Mouse (Mus musculus) heart, postnatal 0 days (tissue): ENCODE measurements at regions not wholly inside any gene's neighbourhood (a gene's known extent, or its start where the extent isn't known, plus 50 kb on each side); places are given as distances from the start of the nearest gene placed in this dataset.

Experiments
- ATAC-seq: fragments of 200-750 bp; cut with Nextera tagmentation; 2 replicates; pipeline ENCODE4 v1.8.0; 2017; ENCODE audit warnings: low read depth, moderate number of reproducible peaks, moderate library complexity; ENCODE audit not compliant: insufficient read depth
- DNase-seq: peaks from one replicate; pipeline ENCODE4 v3.0.0-alpha.2; 2016; ENCODE audit warnings: low spot score
- H3K27ac ChIP-seq: fragments of 300-500 bp; sonication (generic); 2 replicates; pipeline ENCODE4 v1.5.1; 2014; ENCODE audit warnings: low read depth, mild to moderate bottlenecking
- H3K27me3 ChIP-seq: fragments of 300-500 bp; sonication (generic); 2 replicates; pipeline ENCODE4 v1.6.1; 2014; ENCODE audit warnings: low read length, mixed read lengths; ENCODE audit not compliant: control insufficient read depth, insufficient read depth
- H3K36me3 ChIP-seq: fragments of 300-500 bp; sonication (generic); replicated peaks from 2 replicates; pipeline ENCODE4 v1.6.1; 2014; ENCODE audit warnings: low read length, mixed read lengths; ENCODE audit not compliant: control insufficient read depth, insufficient read depth
- H3K4me1 ChIP-seq: fragments of 300-500 bp; sonication (generic); 2 replicates; pipeline ENCODE4 v1.6.1; 2014; ENCODE audit warnings: antibody characterized with exemption; ENCODE audit not compliant: control insufficient read depth, insufficient read depth
- H3K4me2 ChIP-seq: fragments of 300-500 bp; sonication (generic); 2 replicates; pipeline ENCODE4 v1.6.1; 2014; ENCODE audit warnings: low read depth, mild to moderate bottlenecking, low read length, moderate library complexity
- H3K4me3 ChIP-seq: fragments of 300-500 bp; sonication (generic); 2 replicates; pipeline ENCODE4 v1.5.1; 2014; ENCODE audit warnings: low read depth, low read length
- H3K9ac ChIP-seq: fragments of 300-500 bp; sonication (generic); replicated peaks from 2 replicates; pipeline ENCODE4 v1.6.1; 2014; ENCODE audit warnings: low read depth, low read length, mixed read lengths
- H3K9me3 ChIP-seq: fragments of 300-500 bp; sonication (generic); replicated peaks from 2 replicates; pipeline ENCODE4 v1.6.1; 2016; ENCODE audit warnings: low read length; ENCODE audit not compliant: control insufficient read depth
- CTCF ChIP-seq: IDR thresholded peaks from 2 replicates; pipeline ENCODE4 v1.5.1; 2016; ENCODE audit warnings: antibody characterized with exemption, control low read depth, low read depth
- EP300 ChIP-seq: IDR thresholded peaks from 2 replicates; pipeline ENCODE4 v1.6.1; 2016; ENCODE audit warnings: antibody characterized with exemption, low read depth
- WGBS: fragments of 180-500 bp; shearing (Covaris S2); extraction: QIAGEN DNeasy Blood & Tissue Kit; methylation state at CpG from one replicate; pipeline ENCODE4 v1.1.7; 2014; 5-methylcytosine and 5-hydroxymethylcytosine counted together

GRCm38 (mm10) chr14:98654191-98654809, 339.8 kb downstream of the Rpl36a-ps1 start:
- Histone ChIP-seq H3K36me3 (no peaks in the 10 kb centered on the region), H3K4me2 (no peak overlapping the region), H3K4me3 (no peak overlapping the region), H3K27ac (no peak overlapping the region), H3K27me3 (no peaks in the 10 kb centered on the region), H3K9ac (no peak overlapping the region), H3K4me1 (no peaks in the 10 kb centered on the region), H3K9me3 (no peaks in the 10 kb centered on the region)
- 78% methylated on average over 6 of the region's 6 CpGs for WGBS
- no peak for DNase-seq
- no peak for ATAC-seq
- no peak for TF ChIP-seq CTCF
- no peak for TF ChIP-seq EP300

DNA sequence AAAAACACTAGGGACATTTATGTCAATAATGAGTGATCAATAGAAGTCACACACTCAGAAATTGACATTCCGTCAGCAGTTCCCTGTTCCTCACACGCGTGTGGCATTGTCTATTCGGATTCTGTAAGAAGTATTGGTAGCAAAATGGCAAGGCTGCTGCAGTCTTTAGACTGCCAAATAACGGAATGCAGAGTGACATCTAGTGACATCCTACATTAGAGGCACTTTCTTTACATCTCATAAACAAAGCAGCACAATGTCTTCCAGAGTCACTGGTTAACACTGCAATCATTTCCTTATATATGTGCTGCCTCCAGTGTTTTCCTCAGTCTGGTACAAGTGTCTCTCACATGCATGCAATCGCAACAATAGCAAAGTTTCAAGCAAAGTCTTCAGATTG, 342.9 kb downstream of the Rpl36a-ps1 start:
- WGBS: 80% methylated on average over 6 of the region's 6 CpGs
- Histone ChIP-seq H3K4me1 (no peaks in the 10 kb centered on the region), H3K27ac (no peak overlapping the region), H3K4me2 (no peak overlapping the region), H3K4me3 (no peak overlapping the region), H3K27me3 (no peaks in the 10 kb centered on the region), H3K9ac (no peak overlapping the region), H3K36me3 (no peaks in the 10 kb centered on the region), H3K9me3 (no peaks in the 10 kb centered on the region)
- TF ChIP-seq EP300 (no peak), CTCF (no peak)
- DNase-seq (no peak), ATAC-seq (no peak)

GRCm38 (mm10) chr14:98650520-98650919, 343.6 kb downstream of the Rpl36a-ps1 start:
- WGBS: 72% methylated on average over 4 of the region's 4 CpGs
- no peak for ATAC-seq
- H3K9me3 ChIP-seq: no peaks in the 10 kb centered on the region

DNA sequence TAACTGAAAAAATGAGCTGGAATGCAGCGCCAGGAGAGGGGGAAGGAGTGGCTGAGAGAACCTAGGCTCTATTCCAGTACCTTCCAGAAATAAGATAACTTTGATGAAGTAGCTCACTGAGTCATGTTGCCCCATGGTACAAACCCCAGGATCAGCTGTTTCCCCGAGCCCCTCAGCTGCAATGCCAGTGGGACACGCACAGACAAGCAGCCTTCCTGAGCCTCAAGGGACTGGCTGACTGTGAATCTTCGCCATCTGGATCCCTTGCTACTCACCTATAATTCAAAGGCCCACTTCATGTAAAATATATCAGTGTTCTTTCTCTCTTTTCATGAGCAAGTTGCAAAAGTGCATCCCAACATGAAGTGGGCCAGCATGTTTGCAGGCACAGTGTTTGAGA, 346.5 kb downstream of the Rpl36a-ps1 start:
- H3K4me2 ChIP-seq: no peak overlapping the region
- 72% methylated on average over 4 of the region's 4 CpGs for WGBS
- no peak overlapping the region for H3K27ac ChIP-seq
- ATAC-seq (no peak), DNase-seq (no peak)
- H3K27me3 ChIP-seq: no peaks in the 10 kb centered on the region
- H3K4me1 ChIP-seq: no peaks in the 10 kb centered on the region
- TF ChIP-seq EP300: no peak
- no peak for TF ChIP-seq CTCF
- H3K9me3 ChIP-seq: no peaks in the 10 kb centered on the region
- no peaks in the 10 kb centered on the region for H3K36me3 ChIP-seq
- no peak overlapping the region for H3K4me3 ChIP-seq
- H3K9ac ChIP-seq: no peak overlapping the region

More at GRCm38 (mm10) chr14:98650520-98650919, 343.6 kb downstream of the Rpl36a-ps1 start:
- Histone ChIP-seq H3K27me3 (no peaks in the 10 kb centered on the region), H3K4me1 (no peaks in the 10 kb centered on the region), H3K4me2 (no peak overlapping the region), H3K36me3 (no peaks in the 10 kb centered on the region), H3K4me3 (no peak overlapping the region), H3K27ac (no peak overlapping the region), H3K9ac (no peak overlapping the region)
- TF ChIP-seq EP300 (no peak), CTCF (no peak)
- no peak for DNase-seq

DNA sequence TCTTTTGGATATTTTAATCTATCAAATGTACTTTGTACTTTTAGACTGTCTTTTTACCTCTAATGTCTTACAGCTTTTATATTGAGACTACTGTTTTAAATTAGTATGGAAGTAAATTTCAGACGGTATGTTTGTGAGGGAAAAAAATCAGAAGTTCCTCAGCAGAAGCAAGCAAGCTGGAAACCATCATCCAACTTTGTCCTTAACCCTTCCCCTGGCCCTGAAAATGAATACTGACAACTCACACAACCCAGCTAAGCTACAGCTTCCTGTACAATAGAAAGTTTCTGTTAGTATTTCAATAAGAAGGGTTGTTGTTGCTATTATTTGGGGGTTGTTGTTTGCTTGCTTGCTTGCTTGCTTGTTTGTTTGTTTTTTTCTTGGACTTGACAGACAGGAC, 350.4 kb downstream of the Rpl36a-ps1 start:
- Histone ChIP-seq H3K9me3 (no peaks in the 10 kb centered on the region), H3K4me2 (no peak overlapping the region), H3K36me3 (no peaks in the 10 kb centered on the region), H3K4me3 (no peak overlapping the region), H3K27ac (no peak overlapping the region), H3K4me1 (no peaks in the 10 kb centered on the region), H3K9ac (no peak overlapping the region), H3K27me3 (no peaks in the 10 kb centered on the region)
- TF ChIP-seq EP300: no peak
- no peak for TF ChIP-seq CTCF
- no peak for DNase-seq
- 55% methylated on average over 1 of the region's 1 CpGs for WGBS
- ATAC-seq: no peak
